Mouse (Mus musculus): Measurements from ENCODE around the gene Gna15.

The Gna15 gene

GRCm38 (mm10) chr10:81553807-81554755 is 30.1 kb upstream of the Gna15 start:
- DNase-seq: no peak

- DNase-seq: peak in 1 of 2 experiments; percentile 67
Observed at GRCm38 (mm10) chr10:81553232-81553631, 29.2 kb upstream of the Gna15 start.

GRCm38 (mm10) chr10:81551597-81552102 is 27.6 kb upstream of the Gna15 start:
- DNase-seq: peak; percentile 84 to 91

- DNase-seq: peak; percentile 71 to 81
Observed at GRCm38 (mm10) chr10:81550257-81550656, 26.2 kb upstream of the Gna15 start.

GRCm38 (mm10) chr10:81548944-81549343 is 24.9 kb upstream of the Gna15 start:
- no peak for DNase-seq

- DNase-seq: no peak
Observed at GRCm38 (mm10) chr10:81546788-81547571, 23.0 kb upstream of the Gna15 start.

- no peak for DNase-seq
Observed at GRCm38 (mm10) chr10:81546332-81546731, 22.3 kb upstream of the Gna15 start.

- peak; percentile 100 for DNase-seq
Observed at GRCm38 (mm10) chr10:81545161-81545747, 21.2 kb upstream of the Gna15 start, which contains the start of gene Gna11. Gene Gna11, minus strand, starts transcription at chr10:81545190.

GRCm38 (mm10) chr10:81544296-81545160 is 20.5 kb upstream of the Gna15 start:
- DNase-seq: peak in 1 of 2 experiments; percentile 38

- peak in 1 of 2 experiments; percentile 42 for DNase-seq
Observed at GRCm38 (mm10) chr10:81543633-81544032, 19.6 kb upstream of the Gna15 start.

- no peak for DNase-seq
Observed at GRCm38 (mm10) chr10:81542727-81543460, 18.9 kb upstream of the Gna15 start.

- DNase-seq: no peak
Observed at GRCm38 (mm10) chr10:81541803-81542202, 17.8 kb upstream of the Gna15 start.

GRCm38 (mm10) chr10:81541363-81541762 is 17.3 kb upstream of the Gna15 start:
- no peak for DNase-seq

- no peak for DNase-seq
Observed at GRCm38 (mm10) chr10:81538321-81539048, 14.5 kb upstream of the Gna15 start.

- DNase-seq: no peak
Observed at GRCm38 (mm10) chr10:81537429-81537828, 13.4 kb upstream of the Gna15 start.

- peak in 1 of 2 experiments; percentile 64 for DNase-seq
Observed at GRCm38 (mm10) chr10:81536734-81537133, 12.7 kb upstream of the Gna15 start.

- DNase-seq: no peak
Observed at GRCm38 (mm10) chr10:81534826-81535225, 10.8 kb upstream of the Gna15 start.

GRCm38 (mm10) chr10:81526779-81527178 is 2.8 kb upstream of the Gna15 start:
- peak; percentile 72 to 82 for DNase-seq

GRCm38 (mm10) chr10:81525017-81525694 is 1.1 kb upstream of the Gna15 start:
- no peak for DNase-seq

GRCm38 (mm10) chr10:81523570-81523969 is 455 bp downstream of the Gna15 start:
- DNase-seq: no peak

Data from cerebellum, postnatal 25 days (tissue).